In the genomic region with DNA sequence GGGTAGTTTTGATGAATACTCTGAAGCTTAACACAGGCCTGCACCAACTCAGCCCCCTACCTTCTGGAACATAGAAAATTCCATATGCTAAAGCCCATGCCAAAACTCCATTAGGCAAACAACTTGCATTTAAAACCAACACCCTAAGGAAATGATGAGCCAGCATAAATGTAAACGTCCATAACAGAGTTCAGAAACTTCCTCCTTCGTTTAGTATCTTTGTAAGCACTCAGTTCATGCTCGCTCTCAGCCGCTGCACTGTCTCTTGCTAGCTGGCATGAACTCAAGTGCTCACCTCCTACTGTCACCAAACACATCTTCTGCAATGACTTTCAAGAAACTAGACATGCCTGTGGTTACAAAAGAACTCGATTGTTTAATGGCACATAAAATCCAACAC, we compare ENCODE assay signal across 22 mouse cellular contexts. TPM values are rescaled to one million over a fixed set of nuclear protein-coding genes. Genes with fewer than 3 reads are reported as not detected.
"Had no signal": no experiment of that assay in that cellular context is flagged by ENCODE, and none has a peak within 500 bp of the region (broad histone marks: within the 10 kb centered on the region; RNA-seq: fewer than 3 reads in every experiment).

No protein-coding gene starts in this region.

- ATAC-seq: liver, postnatal 0 days; lung, postnatal 0 days; midbrain, embryonic 13.5 days; midbrain, embryonic 16.5 days had no signal

- H3K27ac ChIP-seq: lung, embryonic 15.5 days; macrophage; midbrain, embryonic 10.5 days; midbrain, embryonic 13.5 days; neural tube, embryonic 13.5 days; neural tube, embryonic 15.5 days; stomach, embryonic 15.5 days; stomach, postnatal 0 days had no signal

- H3K9me3 ChIP-seq: lung, embryonic 15.5 days; midbrain, embryonic 10.5 days; midbrain, embryonic 13.5 days; neural tube, embryonic 13.5 days; neural tube, embryonic 15.5 days; stomach, embryonic 15.5 days had no signal

- H3K9ac ChIP-seq: liver, postnatal 0 days; lung, embryonic 15.5 days; midbrain, embryonic 13.5 days; neural tube, embryonic 13.5 days; neural tube, embryonic 15.5 days; stomach, embryonic 15.5 days had no signal

- H3K27me3 ChIP-seq: lung, embryonic 15.5 days; midbrain, embryonic 13.5 days; neural tube, embryonic 13.5 days; neural tube, embryonic 15.5 days; stomach, embryonic 15.5 days had no signal

- H3K4me2 ChIP-seq: lung, embryonic 15.5 days; midbrain, embryonic 13.5 days; neural tube, embryonic 13.5 days; neural tube, embryonic 15.5 days; stomach, embryonic 15.5 days had no signal

- DNase-seq: liver, postnatal 0 days; lung, adult 2 months; lung, postnatal 14 days; lung, postnatal 36 days; retina, postnatal 1 day; right cerebral cortex, adult 18-20 months; right cerebral cortex, postnatal 14 days; thymus, adult 2 months; thymus, postnatal 25 days; thymus, postnatal 4 days had no signal

- H3K36me3 ChIP-seq: lung, embryonic 15.5 days; midbrain, embryonic 10.5 days; midbrain, embryonic 13.5 days; neural tube, embryonic 13.5 days; neural tube, embryonic 15.5 days; stomach, embryonic 15.5 days had no signal

- H3K4me3 ChIP-seq: lung, embryonic 15.5 days; midbrain, embryonic 10.5 days; midbrain, embryonic 13.5 days; myocyte; neural tube, embryonic 13.5 days; neural tube, embryonic 15.5 days; stomach, embryonic 15.5 days had no signal

- H3K4me1 ChIP-seq: lung, embryonic 15.5 days; midbrain, embryonic 13.5 days; neural tube, embryonic 13.5 days had no signal

RNA-seq across cellular contexts. Expression of a gene that starts 24.1 kb away (rescaled TPM):
- polyA plus RNA-seq: myocyte; testis, adult 2 months had no signal
